Mouse (Mus musculus): ENCODE results near the gene Ifitm3.

- TF ChIP-seq CTCF (conservative IDR thresholded peaks at IDR 0.05; ENCODE audit: insufficient read depth, insufficient read length, low read depth, low read length) (no peak), POLR2A (IDR thresholded peaks at IDR 0.05; ENCODE audit: low read depth, low read length) (no peak)
Observed at GRCm38 (mm10) chr7:141042539-141042938, 32.0 kb upstream of the Ifitm3 start.
